Mouse (Mus musculus) liver, postnatal 0 days (tissue): ENCODE data around the gene Tmcc3.

Source experiments
- CTCF ChIP-seq: sonication (generic); IDR thresholded peaks from 2 replicates; pipeline ENCODE4 v1.5.1; 2016; ENCODE audit warnings: antibody characterized with exemption, low read depth
- EP300 ChIP-seq: IDR thresholded peaks from 2 replicates; pipeline ENCODE4 v1.6.1; 2016; ENCODE audit warnings: antibody characterized with exemption, low read depth, mild to moderate bottlenecking

- TF ChIP-seq EP300 = no peak
- no peak for TF ChIP-seq CTCF
Measured at GRCm38 (mm10) chr10:94265656-94266542, 45.9 kb upstream of the Tmcc3 start.
